Mouse (Mus musculus) stomach, postnatal 0 days (tissue): ENCODE results near the gene Stard3. TPM values are rescaled to one million over a fixed set of nuclear protein-coding genes. Genes with fewer than 3 reads are reported as not detected.

Experiments used
- ATAC-seq: fragments of 200-750 bp; cut with Nextera tagmentation; 2 replicates; pipeline ENCODE4 v1.8.0; 2017; ENCODE audit not compliant: low FRiP score, low TSS enrichment
- DNase-seq: peaks from one replicate; pipeline ENCODE4 v3.0.0-alpha.2; 2016; ENCODE audit warnings: low spot score
- H3K27ac ChIP-seq: fragments of 300-500 bp; sonication (generic); replicated peaks from 2 replicates; pipeline ENCODE4 v1.5.1; 2014; ENCODE audit warnings: mild to moderate bottlenecking, control low read depth
- H3K27me3 ChIP-seq: fragments of 300-500 bp; sonication (generic); 2 replicates; pipeline ENCODE4 v1.6.1; 2014; ENCODE audit warnings: low read length; ENCODE audit not compliant: control insufficient read depth, insufficient read depth
- H3K36me3 ChIP-seq: fragments of 300-500 bp; sonication (generic); 2 replicates; pipeline ENCODE4 v1.6.1; 2014; ENCODE audit warnings: low read length, mixed read lengths; ENCODE audit not compliant: control insufficient read depth, insufficient read depth
- H3K4me1 ChIP-seq: fragments of 300-500 bp; sonication (generic); replicated peaks from 2 replicates; pipeline ENCODE4 v1.6.1; 2014; ENCODE audit warnings: antibody characterized with exemption; ENCODE audit not compliant: control insufficient read depth, insufficient read depth
- H3K4me2 ChIP-seq: fragments of 300-500 bp; sonication (generic); replicated peaks from 2 replicates; pipeline ENCODE4 v1.6.1; 2014; ENCODE audit warnings: low read depth, mild to moderate bottlenecking, control low read depth, moderate library complexity
- H3K4me3 ChIP-seq: fragments of 300-500 bp; sonication (generic); 2 replicates; pipeline ENCODE4 v1.5.1; 2014; ENCODE audit warnings: low read depth, low read length, control low read depth
- H3K9ac ChIP-seq: fragments of 300-500 bp; sonication (generic); 2 replicates; pipeline ENCODE4 v1.6.1; 2014; ENCODE audit warnings: mild to moderate bottlenecking, low read length, control low read depth, mixed read lengths
- H3K9me3 ChIP-seq: fragments of 300-500 bp; sonication (generic); 2 replicates; pipeline ENCODE4 v1.6.1; 2016; ENCODE audit warnings: low read length; ENCODE audit not compliant: control insufficient read depth
- CTCF ChIP-seq: IDR thresholded peaks from 2 replicates; pipeline ENCODE4 v1.5.1; 2016; ENCODE audit warnings: antibody characterized with exemption, low read depth, mild to moderate bottlenecking, moderate library complexity
- EP300 ChIP-seq: optimal IDR thresholded peaks from 2 replicates; pipeline ENCODE3; 2016; ENCODE audit warnings: antibody characterized with exemption
- WGBS: fragments of 180-500 bp; shearing (Covaris S2); extraction: QIAGEN DNeasy Blood & Tissue Kit; methylation state at CpG from one replicate; pipeline ENCODE4 v1.1.7; 2014; 5-methylcytosine and 5-hydroxymethylcytosine counted together
- polyA plus RNA-seq: library from polyadenylated mRNA; unstranded; fragments of >200 nt; fragmentation: Nextera tagmentation; extraction: Ambion mirVana; gene quantifications from 2 replicates; pipeline ENCODE4 v1.2.1, GENCODE M21; 2015

Gene Stard3
- polyA plus RNA-seq, 1 experiment from 2014 or later, result 24.9 TPM

GRCm38 (mm10) chr11:98335250-98335649 is 22.9 kb upstream of the Stard3 start:
- Histone ChIP-seq H3K4me2 (no peak overlapping the region), H3K9ac (no peak overlapping the region), H3K27me3 (peaks cover 32% of the 10 kb centered on the region; the same call in 1 of the 2 replicates), H3K27ac (no peak overlapping the region), H3K4me3 (no peak overlapping the region), H3K9me3 (no peaks in the 10 kb centered on the region), H3K36me3 (no peaks in the 10 kb centered on the region), H3K4me1 (peaks cover 3% of the 10 kb centered on the region)
- no peak for TF ChIP-seq EP300
- no peak for TF ChIP-seq CTCF
- ATAC-seq (no peak), DNase-seq (no peak)
- 8% methylated on average over 9 of the region's 9 CpGs for WGBS

GRCm38 (mm10) chr11:98336245-98337107 is 21.7 kb upstream of the Stard3 start:
- Histone ChIP-seq H3K9me3 (no peaks in the 10 kb centered on the region), H3K27ac (no peak overlapping the region), H3K27me3 (peaks cover 26% of the 10 kb centered on the region; the same call in 1 of the 2 replicates), H3K4me3 (no peak overlapping the region), H3K4me2 (no peak overlapping the region), H3K4me1 (peaks cover 3% of the 10 kb centered on the region), H3K36me3 (no peaks in the 10 kb centered on the region), H3K9ac (no peak overlapping the region)
- DNase-seq (no peak), ATAC-seq (no peak)
- WGBS, result 17% methylated on average over 13 of the region's 13 CpGs
- peak; percentile 56 for TF ChIP-seq CTCF
- no peak for TF ChIP-seq EP300

GRCm38 (mm10) chr11:98338507-98338961 is 19.6 kb upstream of the Stard3 start:
- Histone ChIP-seq H3K27ac (peak overlapping the region; percentile 53), H3K27me3 (peaks cover 23% of the 10 kb centered on the region; the same call in 1 of the 2 replicates), H3K36me3 (no peaks in the 10 kb centered on the region), H3K9me3 (no peaks in the 10 kb centered on the region), H3K4me1 (peaks cover 3% of the 10 kb centered on the region), H3K4me3 (peak overlapping the region; percentile 49), H3K9ac (peak overlapping the region; percentile 61), H3K4me2 (peak overlapping the region; percentile 96)
- TF ChIP-seq EP300, result no peak
- no peak for TF ChIP-seq CTCF
- ATAC-seq (no peak), DNase-seq (peak; percentile 70)
- WGBS, result under 1% methylated on average over 36 of the region's 57 CpGs

GRCm38 (mm10) chr11:98339071-98339501 is 19.1 kb upstream of the Stard3 start:
- Histone ChIP-seq H3K27ac (peak overlapping the region; percentile 53), H3K9me3 (no peaks in the 10 kb centered on the region), H3K4me3 (peak overlapping the region; percentile 49), H3K36me3 (no peaks in the 10 kb centered on the region), H3K4me1 (peaks cover 3% of the 10 kb centered on the region), H3K9ac (peak overlapping the region; percentile 61; the same call in 1 of the 2 replicates), H3K27me3 (peaks cover 21% of the 10 kb centered on the region; the same call in 1 of the 2 replicates), H3K4me2 (peak overlapping the region; percentile 96)
- under 1% methylated on average over 19 of the region's 19 CpGs for WGBS
- ATAC-seq (no peak), DNase-seq (peak; percentile 45)
- no peak for TF ChIP-seq CTCF
- no peak for TF ChIP-seq EP300

- Histone ChIP-seq H3K9ac (no peak overlapping the region), H3K36me3 (no peaks in the 10 kb centered on the region), H3K4me3 (peak overlapping the region; percentile 49; the same call in 1 of the 2 replicates), H3K4me2 (peak overlapping the region; percentile 96; the same call in 1 of the 2 replicates), H3K4me1 (peaks cover 3% of the 10 kb centered on the region), H3K27ac (no peak overlapping the region), H3K27me3 (peaks cover 15% of the 10 kb centered on the region; the same call in 1 of the 2 replicates), H3K9me3 (no peaks in the 10 kb centered on the region)
- no peak for TF ChIP-seq EP300
- no peak for TF ChIP-seq CTCF
- WGBS, result 18% methylated on average over 11 of the region's 11 CpGs
- ATAC-seq (no peak), DNase-seq (no peak)
These were observed 18.4 kb upstream of the Stard3 start for GRCm38 (mm10) chr11:98339679-98340287.
